Mouse (Mus musculus): Measurements from ENCODE around the gene Inpp1. TPM values are rescaled to one million over a fixed set of nuclear protein-coding genes. Genes with fewer than 3 reads are reported as not detected.
"Not testable (repeated sequence)": the region's sequence is repeated elsewhere in the genome, so short reads cannot be mapped to it uniquely, and the experiment has no call there.

Gene Inpp1
- polyA plus RNA-seq (2014; fragmentation: Nextera tagmentation; extraction: Ambion mirVana): 34.0 and 35.2 TPM in 2 replicates

DNA sequence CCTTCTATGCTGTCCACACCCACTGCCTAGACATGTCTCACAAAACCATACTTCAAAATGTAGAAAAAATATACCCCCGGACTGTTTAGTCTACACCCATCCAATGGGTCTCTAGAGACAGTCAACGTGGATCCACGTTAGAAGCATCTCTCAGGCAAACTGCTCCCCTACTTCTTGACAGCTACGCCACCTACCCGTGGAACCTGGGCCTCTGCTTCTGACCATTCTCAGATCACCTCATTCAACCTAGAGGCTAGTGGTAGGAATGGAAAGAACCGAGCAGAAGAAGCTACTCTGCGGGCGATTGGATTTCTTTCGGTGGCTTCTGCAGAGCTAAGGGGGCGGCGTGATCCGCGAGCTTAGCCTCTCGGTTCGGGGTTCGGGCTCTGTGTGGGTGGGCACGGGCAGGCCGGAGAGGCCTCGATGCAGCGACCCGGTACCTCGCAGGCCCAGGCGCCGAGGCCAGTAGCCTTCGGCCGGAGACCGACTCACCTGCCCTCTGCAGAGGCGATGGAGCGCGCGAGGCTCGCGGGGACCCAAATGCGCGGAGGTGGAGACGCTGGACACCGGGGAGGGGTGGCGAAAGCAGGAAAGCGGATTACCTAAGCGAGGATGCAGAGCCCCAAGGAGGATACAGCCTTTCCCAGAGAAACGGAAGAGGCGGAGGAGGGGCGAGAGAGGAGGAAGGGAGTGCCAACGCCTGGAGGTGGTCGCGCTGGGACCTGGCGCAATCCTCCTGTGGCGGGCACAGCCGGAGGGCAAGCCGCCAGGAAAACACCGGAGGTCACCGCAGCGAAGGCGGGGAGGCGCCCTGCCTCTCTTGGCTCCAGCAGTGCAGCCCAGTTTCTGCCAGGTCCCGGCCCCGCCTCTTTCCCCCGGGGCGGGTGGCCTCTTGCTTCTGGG is at the start of gene Inpp1:
TSS of gene Inpp1 (minus strand) at position 779 of the 903 bp plus-strand sequence.
- peak; percentile 90 for ATAC-seq (ENCODE audit: low read depth)
- no peaks in the 10 kb centered on the region for H3K36me3 ChIP-seq (ENCODE audit: control insufficient read depth, insufficient read depth, low read length)

DNA sequence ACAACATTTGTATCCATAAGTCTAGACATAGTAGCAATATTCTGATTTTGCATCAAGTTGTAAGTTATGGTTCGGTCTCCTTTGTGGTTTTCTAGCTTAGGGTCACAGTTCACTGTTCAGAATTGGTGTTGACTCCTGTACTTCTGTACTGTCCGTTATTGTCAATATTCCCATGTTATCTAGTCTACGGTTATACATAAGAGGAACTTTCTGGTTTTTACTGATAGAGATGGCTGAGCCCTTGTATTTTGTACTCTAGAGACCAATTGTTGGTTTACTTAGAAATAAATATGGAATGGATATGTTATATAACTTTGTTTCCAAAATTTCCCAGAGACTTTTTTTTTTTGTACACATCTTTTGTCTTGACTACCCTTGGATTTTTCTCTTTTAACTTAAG is 48.5 kb upstream of the Inpp1 start:
- 96% methylated on average over 3 of the region's 3 CpGs for WGBS
- no peak overlapping the region for H3K4me2 ChIP-seq (ENCODE audit: low read depth, low read length)
- no peak for ATAC-seq (ENCODE audit: low read depth)
- no peaks in the 10 kb centered on the region; the same call in 1 of the 2 replicates for H3K36me3 ChIP-seq (ENCODE audit: control insufficient read depth, insufficient read depth, low read length)
- H3K27me3 ChIP-seq (ENCODE audit: control insufficient read depth, insufficient read depth, low read length): no peaks in the 10 kb centered on the region
- no peak overlapping the region for H3K27ac ChIP-seq (ENCODE audit: low read depth, low read length)
- no peak overlapping the region for H3K4me3 ChIP-seq (ENCODE audit: low read depth, low read length)
- H3K9ac ChIP-seq (replicated peaks; ENCODE audit: low read depth, low read length): no peak overlapping the region
- H3K9me3 ChIP-seq (ENCODE audit: control insufficient read depth, low read length): no peaks in the 10 kb centered on the region
- H3K4me1 ChIP-seq (ENCODE audit: control insufficient read depth, insufficient read depth, low read length): no peaks in the 10 kb centered on the region

More for the DNA sequence above, at the start of gene Inpp1:
- H3K4me3 ChIP-seq (ENCODE audit: low read depth, low read length): peak within 1 kb of the TSS; percentile 55
- H3K27me3 ChIP-seq (ENCODE audit: control insufficient read depth, insufficient read depth, low read length): no peaks in the 10 kb centered on the region
- WGBS: under 1% methylated on average over 58 of the region's 59 CpGs
- peak within 1 kb of the TSS; percentile 66 for H3K4me2 ChIP-seq (ENCODE audit: low read depth, low read length)
- H3K9ac ChIP-seq (replicated peaks; ENCODE audit: low read depth, low read length): peak within 1 kb of the TSS; percentile 88
- peak within 1 kb of the TSS; percentile 81 for H3K27ac ChIP-seq (ENCODE audit: low read depth, low read length)
- H3K9me3 ChIP-seq (ENCODE audit: control insufficient read depth, low read length): no peaks in the 10 kb centered on the region
- H3K4me1 ChIP-seq (ENCODE audit: control insufficient read depth, insufficient read depth, low read length): peaks cover 11% of the 10 kb centered on the region; the same call in 1 of the 2 replicates

DNA sequence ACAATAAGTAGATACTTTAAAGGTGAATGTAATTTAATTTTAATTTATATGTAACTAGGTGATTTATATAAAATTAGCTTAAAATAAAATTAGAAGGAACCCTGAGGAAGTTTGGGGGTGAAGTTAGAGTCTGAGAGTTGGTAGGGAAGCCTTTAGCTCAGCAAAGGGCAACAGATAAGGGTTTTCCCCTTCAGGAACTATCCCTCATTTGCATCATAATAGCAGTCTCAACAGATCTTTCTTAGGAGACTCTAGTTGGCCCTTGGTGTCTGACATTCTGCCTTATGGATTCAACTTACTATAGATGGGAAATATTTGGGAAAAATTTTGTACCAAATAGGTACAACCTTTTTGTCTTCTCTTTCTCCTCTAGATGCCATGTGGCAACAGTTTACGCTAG is 46.7 kb upstream of the Inpp1 start:
- Histone ChIP-seq H3K4me1 (ENCODE audit: control insufficient read depth, insufficient read depth, low read length) (no peaks in the 10 kb centered on the region), H3K36me3 (ENCODE audit: control insufficient read depth, insufficient read depth, low read length) (no peaks in the 10 kb centered on the region; the same call in 1 of the 2 replicates), H3K4me3 (ENCODE audit: low read depth, low read length) (no peak overlapping the region), H3K27ac (ENCODE audit: low read depth, low read length) (no peak overlapping the region), H3K4me2 (ENCODE audit: low read depth, low read length) (no peak overlapping the region), H3K27me3 (ENCODE audit: control insufficient read depth, insufficient read depth, low read length) (no peaks in the 10 kb centered on the region), H3K9me3 (ENCODE audit: control insufficient read depth, low read length) (no peaks in the 10 kb centered on the region), H3K9ac (replicated peaks; ENCODE audit: low read depth, low read length) (no peak overlapping the region)
- no peak for ATAC-seq (ENCODE audit: low read depth)
- 94% methylated on average over 1 of the region's 1 CpGs for WGBS

- ATAC-seq (ENCODE audit: low read depth): no peak
- H3K27ac ChIP-seq (ENCODE audit: low read depth, low read length): no peak overlapping the region
- H3K4me3 ChIP-seq (ENCODE audit: low read depth, low read length): no peak overlapping the region
- no peaks in the 10 kb centered on the region for H3K27me3 ChIP-seq (ENCODE audit: control insufficient read depth, insufficient read depth, low read length)
- no peaks in the 10 kb centered on the region for H3K36me3 ChIP-seq (ENCODE audit: control insufficient read depth, insufficient read depth, low read length)
- no peak overlapping the region for H3K9ac ChIP-seq (replicated peaks; ENCODE audit: low read depth, low read length)
- H3K9me3 ChIP-seq (ENCODE audit: control insufficient read depth, low read length): no peaks in the 10 kb centered on the region
- no peak overlapping the region for H3K4me2 ChIP-seq (ENCODE audit: low read depth, low read length)
- WGBS: 90% methylated on average over 7 of the region's 7 CpGs
- no peaks in the 10 kb centered on the region for H3K4me1 ChIP-seq (ENCODE audit: control insufficient read depth, insufficient read depth, low read length)
Measured at GRCm38 (mm10) chr1:52855904-52856601, 38.6 kb upstream of the Inpp1 start.

DNA sequence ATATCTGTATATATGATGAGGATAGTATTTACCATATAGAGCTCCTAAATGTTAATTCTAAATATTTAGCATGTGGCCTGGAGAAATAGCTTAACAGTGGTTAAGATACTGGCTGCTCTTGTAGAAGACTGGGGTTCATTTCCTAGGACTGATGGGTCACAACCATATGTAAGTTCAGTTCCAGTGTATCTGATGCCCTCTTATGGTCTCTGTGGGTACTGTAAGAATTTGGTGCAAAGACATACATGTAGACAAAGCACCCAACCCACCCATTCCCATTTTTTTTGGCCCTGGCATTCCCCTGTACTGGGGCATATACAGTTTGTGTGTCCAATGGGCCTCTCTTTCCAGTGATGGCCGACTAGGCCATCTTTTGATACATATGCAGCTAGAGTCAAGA is 36.5 kb upstream of the Inpp1 start:
- H3K4me1 ChIP-seq (ENCODE audit: control insufficient read depth, insufficient read depth, low read length); H3K4me2 ChIP-seq (ENCODE audit: low read depth, low read length); H3K9me3 ChIP-seq (ENCODE audit: control insufficient read depth, low read length); H3K27me3 ChIP-seq (ENCODE audit: control insufficient read depth, insufficient read depth, low read length); H3K36me3 ChIP-seq (ENCODE audit: control insufficient read depth, insufficient read depth, low read length); H3K27ac ChIP-seq (ENCODE audit: low read depth, low read length); H3K9ac ChIP-seq (replicated peaks; ENCODE audit: low read depth, low read length); H3K4me3 ChIP-seq (ENCODE audit: low read depth, low read length): not testable (repeated sequence)
- peak; percentile 63; the same call in 1 of the 2 replicates for ATAC-seq (ENCODE audit: low read depth)
- no CpG with 5 or more reads among the region's 1 CpGs for WGBS

GRCm38 (mm10) chr1:52849422-52849821 is 31.9 kb upstream of the Inpp1 start:
- WGBS: 81% methylated on average over 4 of the region's 4 CpGs
- Histone ChIP-seq H3K36me3 (ENCODE audit: control insufficient read depth, insufficient read depth, low read length) (no peaks in the 10 kb centered on the region), H3K9me3 (ENCODE audit: control insufficient read depth, low read length) (no peaks in the 10 kb centered on the region), H3K4me2 (ENCODE audit: low read depth, low read length) (no peak overlapping the region), H3K4me1 (ENCODE audit: control insufficient read depth, insufficient read depth, low read length) (0 out of 2 replicates have a peak, but pooled peaks cover 6% of the 10 kb centered on the region), H3K27ac (ENCODE audit: low read depth, low read length) (no peak overlapping the region), H3K4me3 (ENCODE audit: low read depth, low read length) (no peak overlapping the region), H3K9ac (replicated peaks; ENCODE audit: low read depth, low read length) (no peak overlapping the region), H3K27me3 (ENCODE audit: control insufficient read depth, insufficient read depth, low read length) (no peaks in the 10 kb centered on the region)
- ATAC-seq (ENCODE audit: low read depth): no peak

DNA sequence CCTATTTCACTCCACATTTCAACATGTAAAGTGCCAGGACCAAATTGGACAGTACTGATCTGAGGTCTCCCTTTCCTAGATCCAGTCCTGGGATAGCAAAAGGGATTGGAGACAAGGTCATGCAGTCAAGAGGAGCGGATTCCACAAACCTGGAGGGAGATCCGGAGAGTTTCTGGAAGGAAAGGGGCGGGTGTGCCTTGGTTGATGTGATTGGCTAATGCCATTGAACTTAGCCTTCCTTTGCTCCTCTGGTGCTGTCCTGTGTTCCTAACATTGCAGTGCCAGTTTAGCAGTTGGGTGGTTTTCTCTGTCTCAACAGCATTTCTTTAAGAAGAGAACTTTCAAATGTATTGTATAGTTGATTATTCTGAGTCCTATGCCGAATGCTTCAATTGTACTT is 29.1 kb upstream of the Inpp1 start:
- Histone ChIP-seq H3K4me2 (ENCODE audit: low read depth, low read length) (no peak overlapping the region), H3K9ac (replicated peaks; ENCODE audit: low read depth, low read length) (no peak overlapping the region), H3K27ac (ENCODE audit: low read depth, low read length) (no peak overlapping the region), H3K4me1 (ENCODE audit: control insufficient read depth, insufficient read depth, low read length) (0 out of 2 replicates have a peak, but pooled peaks cover 6% of the 10 kb centered on the region), H3K4me3 (ENCODE audit: low read depth, low read length) (no peak overlapping the region), H3K36me3 (ENCODE audit: control insufficient read depth, insufficient read depth, low read length) (no peaks in the 10 kb centered on the region), H3K9me3 (ENCODE audit: control insufficient read depth, low read length) (no peaks in the 10 kb centered on the region), H3K27me3 (ENCODE audit: control insufficient read depth, insufficient read depth, low read length) (no peaks in the 10 kb centered on the region)
- WGBS: 94% methylated on average over 4 of the region's 4 CpGs
- ATAC-seq (ENCODE audit: low read depth): no peak

DNA sequence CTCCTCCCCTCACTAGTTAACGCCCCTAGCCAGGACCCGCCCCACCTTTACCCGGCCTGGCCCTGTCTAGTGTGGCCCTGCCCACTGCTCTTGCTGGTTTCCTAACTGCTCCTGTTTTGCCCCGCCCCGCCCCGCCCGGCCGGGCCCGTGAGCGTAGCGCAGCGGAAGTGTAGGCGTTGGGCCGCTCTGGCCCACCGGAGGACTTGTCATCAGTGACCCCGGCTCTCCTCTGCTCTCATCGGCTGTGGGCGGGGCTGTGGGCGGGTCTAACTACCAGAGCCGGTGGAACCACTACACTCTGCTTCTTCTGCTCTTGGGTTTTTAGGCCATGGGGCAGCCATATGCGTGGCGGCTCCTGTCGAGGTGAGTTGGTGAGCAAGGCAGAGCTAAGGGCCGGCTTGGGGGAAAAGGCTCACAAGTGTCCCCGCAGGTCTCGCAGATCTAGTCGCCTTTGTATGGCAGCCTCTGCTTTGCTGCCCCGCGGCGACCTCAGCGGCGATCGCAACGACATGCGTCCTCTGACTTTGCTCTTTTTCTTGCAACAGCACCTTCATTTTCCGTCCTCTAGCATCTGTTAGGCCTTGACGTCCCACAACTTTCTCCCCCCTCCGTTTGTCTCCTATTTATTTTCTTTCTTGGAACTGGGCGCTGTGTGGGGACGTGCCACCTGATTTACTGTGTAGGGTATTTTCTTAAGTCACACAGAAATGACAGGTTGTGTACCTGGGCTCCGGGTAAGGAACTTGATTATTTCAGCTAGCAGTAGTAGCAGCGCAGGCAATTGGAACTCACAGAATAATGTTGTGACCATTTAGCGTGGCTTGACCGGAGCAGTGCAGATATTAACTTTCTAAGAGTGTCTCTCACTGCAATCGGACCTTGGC is 27.5 kb upstream of the Inpp1 start, which contains the start of gene Hibch:
TSS of gene Hibch (plus strand) at position 148 of the 884 bp plus-strand sequence.
- Histone ChIP-seq H3K9ac (replicated peaks; ENCODE audit: low read depth, low read length) (peak within 1 kb of the TSS; percentile 55), H3K27me3 (ENCODE audit: control insufficient read depth, insufficient read depth, low read length) (no peaks in the 10 kb centered on the region), H3K27ac (ENCODE audit: low read depth, low read length) (peak within 1 kb of the TSS; percentile 61; the same call in 1 of the 2 replicates), H3K4me1 (ENCODE audit: control insufficient read depth, insufficient read depth, low read length) (0 out of 2 replicates have a peak, but pooled peaks cover 6% of the 10 kb centered on the region), H3K4me3 (ENCODE audit: low read depth, low read length) (peak within 1 kb of the TSS; percentile 47), H3K36me3 (ENCODE audit: control insufficient read depth, insufficient read depth, low read length) (no peaks in the 10 kb centered on the region), H3K4me2 (ENCODE audit: low read depth, low read length) (peak within 1 kb of the TSS; percentile 53), H3K9me3 (ENCODE audit: control insufficient read depth, low read length) (no peaks in the 10 kb centered on the region)
- peak; percentile 100 for ATAC-seq (ENCODE audit: low read depth)
- WGBS: 2% methylated on average over 44 of the region's 45 CpGs
